Mouse (Mus musculus) cortical plate, adult 2 months (tissue): ENCODE data around the gene Fam227a.

ENCODE experiments used
- CTCF ChIP-seq: fragments of 200-500 bp; IDR thresholded peaks from 2 replicates; pipeline ENCODE4 v1.5.1; 2011; ENCODE audit warnings: mild to moderate bottlenecking, control low read depth, low read length; ENCODE audit not compliant: insufficient read depth; ENCODE audit errors: extremely low read depth
- POLR2A ChIP-seq: fragments of 200-500 bp; IDR thresholded peaks from 2 replicates; pipeline ENCODE4 v1.6.1; 2011; ENCODE audit warnings: mild to moderate bottlenecking, low read length, control low read depth; ENCODE audit not compliant: insufficient read depth; ENCODE audit errors: extremely low read depth

DNA sequence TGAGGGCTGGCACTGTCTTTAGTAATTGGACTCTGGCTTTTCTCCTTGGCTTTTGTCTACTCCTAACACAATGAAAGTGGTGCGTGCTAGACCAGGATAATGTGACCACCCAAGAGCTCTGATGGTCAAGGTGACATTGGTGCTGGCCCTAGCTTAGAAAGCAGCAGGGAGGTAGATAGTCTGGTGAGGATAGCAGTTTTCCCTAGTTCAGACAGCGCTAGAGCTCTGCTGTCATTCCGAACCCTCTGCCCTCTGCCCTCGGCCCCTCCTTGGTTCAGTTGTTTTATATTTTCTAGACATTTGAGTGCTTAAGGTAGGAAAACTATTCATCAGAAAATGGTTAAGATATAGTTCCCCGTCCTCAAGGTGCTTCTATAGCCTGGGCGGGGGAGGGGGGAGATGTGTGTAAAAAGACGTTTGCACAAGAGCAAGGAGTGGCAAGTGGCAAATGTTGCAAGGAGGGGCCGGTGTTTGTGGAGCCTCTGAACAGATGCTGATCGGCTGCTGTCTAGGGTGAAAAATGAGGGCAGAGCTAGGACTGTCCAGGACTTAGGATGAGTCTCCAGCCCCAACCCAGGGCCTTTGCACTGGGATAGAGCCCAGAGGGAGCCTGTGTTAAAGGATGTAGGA is 38.9 kb upstream of the Fam227a start:
- TF ChIP-seq CTCF (no peak), POLR2A (no peak)
